Mouse (Mus musculus) layer of hippocampus, adult 6 months (tissue): ENCODE results near the gene Ccdc170. TPM values are rescaled to one million over a fixed set of nuclear protein-coding genes. Genes with fewer than 3 reads are reported as not detected.

Experiments used
- long read RNA-seq, 2 experiments: library from polyadenylated mRNA; unstranded; transcript quantifications; one replicate each; pipeline ENCODE4 v2.0.0; 2019 to 2020
- polyA plus RNA-seq: library from polyadenylated mRNA; unstranded; fragments of <200 nt; fragmentation: Nextera tagmentation; gene quantifications from 2 replicates; pipeline ENCODE4 v1.2.3, GENCODE M21; 2021

The Ccdc170 gene
- polyA plus RNA-seq: 0.35 and 0.64 TPM in 2 replicates
- long read RNA-seq, experiment 1, partial matches to known transcripts: 0 of 1 reads
- long read RNA-seq, experiment 1, other reads (novel, unspliced or antisense): 1 of 1 reads
- long read RNA-seq, experiment 2, partial matches to known transcripts: 0 of 1 reads
- long read RNA-seq, experiment 2, other reads (novel, unspliced or antisense): 1 of 1 reads

GRCm38 (mm10) chr10:4482355-4482754 lies at the start of gene Ccdc170:
Gene Ccdc170 (plus strand): TSS chr10:4482502.

DNA sequence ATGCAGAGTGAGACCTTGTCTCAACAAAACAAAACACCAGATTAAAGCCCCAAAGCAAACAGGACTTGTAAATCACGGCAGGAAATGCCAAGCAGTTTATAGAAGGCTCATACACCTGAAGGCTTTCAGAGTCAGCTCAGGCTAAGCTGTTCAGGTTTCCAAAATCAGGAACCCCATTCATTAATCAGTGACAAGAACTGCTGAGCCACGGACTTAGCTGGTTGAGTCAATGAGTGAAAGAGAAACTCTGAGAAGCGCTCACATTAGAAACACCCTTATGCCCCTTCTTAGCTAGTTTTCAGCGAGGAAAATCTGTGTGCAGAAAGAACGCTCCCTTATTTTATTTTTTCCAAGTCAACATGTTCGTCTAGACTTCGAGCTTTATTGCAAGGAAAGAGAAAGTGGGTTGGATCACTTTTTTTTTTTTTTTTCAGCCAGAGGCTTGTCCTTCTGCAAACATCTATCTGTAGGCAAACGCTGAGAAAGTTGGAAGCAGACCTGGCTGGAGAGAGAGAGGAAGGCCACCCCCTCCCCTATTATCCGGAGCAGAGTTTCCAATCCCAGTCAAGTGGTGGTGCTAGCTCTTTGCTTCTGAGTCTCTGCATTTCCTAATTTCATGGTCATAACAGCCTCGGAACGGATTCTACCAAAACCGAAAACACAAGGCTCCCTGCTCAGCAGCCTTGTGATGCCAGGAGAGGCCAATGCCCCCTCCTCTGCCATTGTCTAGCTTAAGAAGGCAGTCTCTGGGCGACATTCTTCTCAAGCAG lies 129.3 kb downstream of the Ccdc170 start, which contains the start of gene Esr1:
TSS of gene Esr1 (plus strand) at position 208 of the 770 bp plus-strand sequence.

Other genes with a start within 250 kb of the Ccdc170 start
- gene Akap12, start 216.1 kb upstream of the Ccdc170 start, polyA plus RNA-seq: 3.3 and 4.0 TPM in 2 replicates
- gene Zbtb2, start 94.4 kb upstream of the Ccdc170 start, polyA plus RNA-seq: 5.4 and 5.6 TPM in 2 replicates
- gene Rmnd1, start 50.1 kb upstream of the Ccdc170 start, polyA plus RNA-seq: 27.7 and 28.1 TPM in 2 replicates
- 10.6 and 12.9 TPM in 2 replicates for gene Armt1, start 50.0 kb upstream of the Ccdc170 start, polyA plus RNA-seq
- 2.1 and 2.2 TPM in 2 replicates for gene Esr1, start 129.1 kb downstream of the Ccdc170 start, polyA plus RNA-seq